Mouse (Mus musculus): Measurements from ENCODE around the gene Chic1. TPM values are rescaled to one million over a fixed set of nuclear protein-coding genes. Genes with fewer than 3 reads are reported as not detected.

Gene Chic1
- total RNA-seq, 1 experiment from 2014 or later: 1.4 TPM

- ATAC-seq (ENCODE audit: extremely low read depth, insufficient number of reproducible peaks, low FRiP score, poor library complexity, severe bottlenecking): no peak
Measured at GRCm38 (mm10) chrX:103414167-103414566, 57.9 kb downstream of the Chic1 start, which contains the start of gene Tsx. TSS of gene Tsx (plus strand) at chrX:103414467.

GRCm38 (mm10) chrX:103421710-103422109, 65.4 kb downstream of the Chic1 start, which contains the start of gene Gm26992:
TSS of gene Gm26992 (plus strand) at chrX:103422010.
- ATAC-seq (ENCODE audit: extremely low read depth, insufficient number of reproducible peaks, low FRiP score, poor library complexity, severe bottlenecking): no peak

- no peak for ATAC-seq (ENCODE audit: extremely low read depth, insufficient number of reproducible peaks, low FRiP score, poor library complexity, severe bottlenecking)
Measured at GRCm38 (mm10) chrX:103427677-103428076, 71.4 kb downstream of the Chic1 start.

GRCm38 (mm10) chrX:103432293-103432692, 76.0 kb downstream of the Chic1 start:
- no peak for ATAC-seq (ENCODE audit: extremely low read depth, insufficient number of reproducible peaks, low FRiP score, poor library complexity, severe bottlenecking)

GRCm38 (mm10) chrX:103438023-103438422, 81.7 kb downstream of the Chic1 start:
- ATAC-seq (ENCODE audit: extremely low read depth, insufficient number of reproducible peaks, low FRiP score, poor library complexity, severe bottlenecking): no peak

- no peak for ATAC-seq (ENCODE audit: extremely low read depth, insufficient number of reproducible peaks, low FRiP score, poor library complexity, severe bottlenecking)
Measured at GRCm38 (mm10) chrX:103440803-103441202, 84.5 kb downstream of the Chic1 start.

- ATAC-seq (ENCODE audit: extremely low read depth, insufficient number of reproducible peaks, low FRiP score, poor library complexity, severe bottlenecking): no peak
Measured at GRCm38 (mm10) chrX:103443755-103444154, 87.5 kb downstream of the Chic1 start.

Other genes with a start within 250 kb of the Chic1 start
- 0.37 and 0.47 TPM in 2 replicates for gene Nap1l2, start 169.8 kb upstream of the Chic1 start, total RNA-seq (2017)
- not detected in 2 replicates for gene Cdx4, start 35.1 kb upstream of the Chic1 start, total RNA-seq (2017)
- gene Tsx, start 58.0 kb downstream of the Chic1 start, total RNA-seq (2017): not detected in 2 replicates
- gene Gm26992, start 65.5 kb downstream of the Chic1 start, total RNA-seq (2017): not detected in 2 replicates

Measured in neutrophil, adult 5-6 weeks (primary cell).